Mouse (Mus musculus) embryonic fibroblast, embryonic 13.5 days (primary cell): ENCODE measurements at regions not wholly inside any gene's neighbourhood (a gene's known extent, or its start where the extent isn't known, plus 50 kb on each side); places are given as distances from the start of the nearest gene placed in this dataset.

Experiments
- CTCF ChIP-seq: IDR thresholded peaks from 2 replicates; pipeline ENCODE4 v1.5.1; 2011; ENCODE audit warnings: mild to moderate bottlenecking, control low read depth, low read length, moderate library complexity, borderline replicate concordance; ENCODE audit not compliant: insufficient read depth
- POLR2A ChIP-seq: IDR thresholded peaks from 2 replicates; pipeline ENCODE4 v1.6.1; 2011; ENCODE audit warnings: low read depth, mild to moderate bottlenecking, control low read depth, low read length, moderate library complexity

DNA sequence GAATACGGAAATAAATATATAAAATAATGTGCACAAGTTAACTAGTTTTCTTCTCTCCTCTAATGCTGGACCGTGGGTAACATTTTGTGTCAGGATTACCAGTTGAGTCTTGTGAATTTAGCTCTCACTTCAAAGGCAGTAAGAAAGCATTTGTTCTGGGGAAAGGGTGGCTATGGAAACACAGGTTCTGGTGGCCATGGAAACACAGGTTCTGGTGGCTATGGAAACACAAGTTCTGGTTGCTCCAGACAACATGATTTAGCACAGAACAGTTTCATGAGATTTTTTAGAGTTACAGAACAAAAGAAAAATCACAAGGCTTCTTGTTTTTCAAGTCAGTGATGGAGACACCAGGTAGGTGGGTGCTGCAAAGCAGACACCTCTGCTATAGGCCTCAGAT, 82.7 kb upstream of the Sod3 start:
- TF ChIP-seq POLR2A (no peak), CTCF (no peak)
